Mouse (Mus musculus): ENCODE measurements around the gene Prkar2a. TPM values are rescaled to one million over a fixed set of nuclear protein-coding genes. Genes with fewer than 3 reads are reported as not detected.

Prkar2a gene
- polyA plus RNA-seq, 1 experiment from 2014 or later: 30.1 TPM

- H3K36me3 ChIP-seq (replicated peaks): peaks cover 43% of the 10 kb centered on the region
- WGBS: 94% methylated on average over 15 of the region's 15 CpGs
- H3K4me3 ChIP-seq: no peak overlapping the region
Observed at GRCm38 (mm10) chr9:108680026-108680425, 9.1 kb upstream of the Prkar2a start.

GRCm38 (mm10) chr9:108686475-108686887 lies 2.6 kb upstream of the Prkar2a start:
- DNase-seq (ENCODE audit: extremely low spot score, low spot score): no peak

More at GRCm38 (mm10) chr9:108680026-108680425, 9.1 kb upstream of the Prkar2a start:
- Histone ChIP-seq H3K27me3 (ENCODE audit: poor library complexity, severe bottlenecking) (no peaks in the 10 kb centered on the region), H3K9me3 (no peaks in the 10 kb centered on the region), H3K4me1 (no peaks in the 10 kb centered on the region), H3K27ac (no peak overlapping the region)
- no peak for DNase-seq (ENCODE audit: extremely low spot score, low spot score)

DNA sequence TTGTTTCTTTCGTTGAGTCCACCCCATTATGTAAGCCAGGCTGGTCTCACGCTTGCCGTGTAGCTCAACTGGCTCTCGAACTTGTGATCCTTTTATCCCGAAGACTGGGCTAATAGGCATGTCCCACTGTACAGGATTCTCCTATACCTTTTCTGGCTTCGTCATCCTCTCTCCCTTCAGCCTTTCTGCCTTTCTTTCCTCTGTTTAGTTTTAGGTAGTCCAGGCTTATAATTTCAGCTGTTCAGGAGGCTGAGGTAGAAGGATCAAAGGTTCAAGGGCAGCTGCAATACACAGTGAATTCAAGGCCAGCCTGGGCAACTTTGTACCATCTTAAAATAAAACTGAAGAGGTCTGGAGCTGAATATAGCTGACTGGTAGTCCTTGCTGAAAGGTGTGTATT lies 1.9 kb upstream of the Prkar2a start:
- Histone ChIP-seq H3K27ac (no peak overlapping the region), H3K36me3 (replicated peaks) (peaks cover 20% of the 10 kb centered on the region), H3K27me3 (ENCODE audit: poor library complexity, severe bottlenecking) (peaks cover 26% of the 10 kb centered on the region), H3K4me1 (peaks cover 40% of the 10 kb centered on the region), H3K4me3 (no peak overlapping the region), H3K9me3 (no peaks in the 10 kb centered on the region)
- 91% methylated on average over 6 of the region's 6 CpGs for WGBS
- no peak for DNase-seq (ENCODE audit: extremely low spot score, low spot score)

More at GRCm38 (mm10) chr9:108686475-108686887, 2.6 kb upstream of the Prkar2a start:
- Histone ChIP-seq H3K4me1 (peaks cover 33% of the 10 kb centered on the region), H3K36me3 (replicated peaks) (peaks cover 24% of the 10 kb centered on the region), H3K4me3 (no peak overlapping the region), H3K27me3 (ENCODE audit: poor library complexity, severe bottlenecking) (peaks cover 22% of the 10 kb centered on the region), H3K9me3 (no peaks in the 10 kb centered on the region), H3K27ac (no peak overlapping the region)
- WGBS: 63% methylated on average over 4 of the region's 4 CpGs

DNA sequence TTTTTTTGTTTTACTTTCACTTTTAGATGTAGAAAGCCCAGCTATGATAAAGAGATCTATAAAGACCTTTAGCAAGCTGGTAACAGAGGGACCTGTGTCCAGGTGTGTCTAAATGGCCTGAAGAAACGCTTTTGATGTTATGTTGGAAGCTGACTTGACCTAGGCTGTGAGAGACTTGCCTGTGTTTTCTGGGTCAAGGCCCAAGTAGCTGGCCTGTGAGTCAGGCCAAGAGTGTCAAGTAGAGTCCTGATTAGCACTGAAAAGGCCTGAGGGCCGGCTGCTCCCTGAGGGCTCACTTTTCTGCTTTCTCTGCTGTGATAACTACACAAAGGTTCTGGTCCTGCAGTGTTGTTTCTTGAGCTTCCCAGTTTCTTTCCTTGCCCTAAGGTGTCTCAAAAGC lies 1.4 kb upstream of the Prkar2a start:
- DNase-seq (ENCODE audit: extremely low spot score, low spot score): no peak
- peaks cover 17% of the 10 kb centered on the region for H3K36me3 ChIP-seq (replicated peaks)
- WGBS: 78% methylated on average over 2 of the region's 2 CpGs
- H3K4me1 ChIP-seq: peaks cover 45% of the 10 kb centered on the region
- no peak overlapping the region for H3K27ac ChIP-seq
- H3K9me3 ChIP-seq: no peaks in the 10 kb centered on the region
- H3K27me3 ChIP-seq (ENCODE audit: poor library complexity, severe bottlenecking): peaks cover 28% of the 10 kb centered on the region
- no peak overlapping the region for H3K4me3 ChIP-seq

GRCm38 (mm10) chr9:108688451-108688850 lies 663 bp upstream of the Prkar2a start:
- no peak overlapping the region for H3K4me3 ChIP-seq
- peaks cover 36% of the 10 kb centered on the region for H3K27me3 ChIP-seq (ENCODE audit: poor library complexity, severe bottlenecking)
- peak overlapping the region; percentile 8; the same call in 1 of the 2 replicates for H3K27ac ChIP-seq
- no peak for DNase-seq (ENCODE audit: extremely low spot score, low spot score)
- 82% methylated on average over 9 of the region's 9 CpGs for WGBS
- no peaks in the 10 kb centered on the region for H3K9me3 ChIP-seq
- peaks cover 9% of the 10 kb centered on the region for H3K36me3 ChIP-seq (replicated peaks)
- H3K4me1 ChIP-seq: peaks cover 53% of the 10 kb centered on the region

DNA sequence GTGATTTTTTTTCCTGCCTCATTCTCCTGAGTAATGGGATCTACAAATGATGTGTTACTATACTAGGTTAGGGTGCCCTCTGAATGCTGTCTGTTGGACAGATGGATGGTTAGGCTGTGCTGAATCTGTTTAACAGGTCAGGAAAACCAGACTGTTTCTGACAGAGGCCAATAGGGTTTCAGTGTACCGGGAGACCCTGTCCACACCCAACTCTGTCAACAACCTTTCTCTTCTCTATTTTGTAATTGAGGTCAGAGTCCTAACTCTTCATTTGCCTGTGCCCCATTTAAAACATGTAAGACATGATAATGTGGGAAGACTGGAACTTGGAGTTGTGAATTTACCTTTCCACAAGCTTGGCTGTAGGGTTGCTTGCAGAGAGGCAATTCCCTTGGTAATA lies 879 bp downstream of the Prkar2a start:
- DNase-seq (ENCODE audit: extremely low spot score, low spot score): no peak
- Histone ChIP-seq H3K27ac (no peak overlapping the region), H3K4me1 (peaks cover 60% of the 10 kb centered on the region), H3K4me3 (no peak overlapping the region), H3K36me3 (replicated peaks) (peaks cover 5% of the 10 kb centered on the region), H3K9me3 (no peaks in the 10 kb centered on the region), H3K27me3 (ENCODE audit: poor library complexity, severe bottlenecking) (peaks cover 43% of the 10 kb centered on the region)
- WGBS: 93% methylated on average over 1 of the region's 1 CpGs

DNA sequence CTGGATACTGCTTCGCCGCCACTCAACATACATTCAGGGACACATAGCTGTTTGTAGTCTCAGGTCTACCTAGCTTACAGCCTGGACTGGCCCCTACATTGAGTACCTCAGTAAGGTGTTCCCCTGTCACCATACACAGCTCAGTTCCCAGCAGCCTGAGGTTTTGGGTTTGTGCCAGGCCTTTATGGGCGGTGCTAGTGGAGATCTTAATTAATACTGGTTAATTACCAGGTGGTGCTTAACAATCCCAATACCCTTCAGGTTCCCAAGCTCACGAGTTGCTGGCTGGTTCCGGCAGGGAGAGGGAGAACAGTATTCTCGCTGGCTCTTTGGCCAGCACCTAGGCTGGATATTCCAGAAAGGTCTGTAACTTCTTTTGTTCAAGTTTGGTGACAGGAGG lies 1.8 kb downstream of the Prkar2a start:
- H3K36me3 ChIP-seq (replicated peaks): peaks cover 3% of the 10 kb centered on the region; the same call in 1 of the 2 replicates
- H3K27ac ChIP-seq: no peak overlapping the region
- WGBS: 85% methylated on average over 6 of the region's 6 CpGs
- peaks cover 60% of the 10 kb centered on the region for H3K4me1 ChIP-seq
- H3K27me3 ChIP-seq (ENCODE audit: poor library complexity, severe bottlenecking): peaks cover 43% of the 10 kb centered on the region
- H3K9me3 ChIP-seq: no peaks in the 10 kb centered on the region
- H3K4me3 ChIP-seq: no peak overlapping the region
- no peak for DNase-seq (ENCODE audit: extremely low spot score, low spot score)

GRCm38 (mm10) chr9:108691371-108691770 lies 2.3 kb downstream of the Prkar2a start:
- peaks cover 57% of the 10 kb centered on the region for H3K4me1 ChIP-seq
- no peaks in the 10 kb centered on the region for H3K9me3 ChIP-seq
- peak overlapping the region; percentile 69 for H3K4me3 ChIP-seq
- H3K36me3 ChIP-seq (replicated peaks): peaks cover 3% of the 10 kb centered on the region; the same call in 1 of the 2 replicates
- peak overlapping the region; percentile 87 for H3K27ac ChIP-seq
- 70% methylated on average over 8 of the region's 8 CpGs for WGBS
- DNase-seq (ENCODE audit: extremely low spot score, low spot score): no peak
- peaks cover 43% of the 10 kb centered on the region for H3K27me3 ChIP-seq (ENCODE audit: poor library complexity, severe bottlenecking)

DNA sequence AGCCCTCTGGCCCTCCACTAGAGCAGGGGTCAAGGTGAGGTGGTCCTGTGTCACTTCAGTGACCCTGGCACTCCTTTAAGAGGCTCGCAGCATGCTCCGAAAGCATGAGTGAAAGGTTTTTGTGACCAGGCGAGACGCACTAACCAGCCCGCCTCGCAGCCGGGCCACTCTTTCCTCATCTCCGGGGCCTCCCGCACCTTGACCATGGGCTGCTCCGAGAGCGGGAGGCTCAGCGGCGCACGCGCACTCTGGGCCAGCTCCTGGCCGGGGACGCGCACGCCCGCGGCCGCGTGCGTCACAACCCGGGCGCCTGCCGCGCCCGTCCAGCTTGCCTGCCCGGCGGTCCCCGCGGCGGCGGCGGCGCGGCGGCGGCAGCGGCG lies 2.7 kb downstream of the Prkar2a start:
- H3K36me3 ChIP-seq (replicated peaks): peaks cover 3% of the 10 kb centered on the region; the same call in 1 of the 2 replicates
- peak overlapping the region; percentile 69 for H3K4me3 ChIP-seq
- peaks cover 53% of the 10 kb centered on the region for H3K4me1 ChIP-seq
- WGBS: under 1% methylated on average over 42 of the region's 42 CpGs
- peak overlapping the region; percentile 87 for H3K27ac ChIP-seq
- DNase-seq (ENCODE audit: extremely low spot score, low spot score): peak; percentile 82
- peaks cover 43% of the 10 kb centered on the region for H3K27me3 ChIP-seq (ENCODE audit: poor library complexity, severe bottlenecking)
- no peaks in the 10 kb centered on the region for H3K9me3 ChIP-seq

DNA sequence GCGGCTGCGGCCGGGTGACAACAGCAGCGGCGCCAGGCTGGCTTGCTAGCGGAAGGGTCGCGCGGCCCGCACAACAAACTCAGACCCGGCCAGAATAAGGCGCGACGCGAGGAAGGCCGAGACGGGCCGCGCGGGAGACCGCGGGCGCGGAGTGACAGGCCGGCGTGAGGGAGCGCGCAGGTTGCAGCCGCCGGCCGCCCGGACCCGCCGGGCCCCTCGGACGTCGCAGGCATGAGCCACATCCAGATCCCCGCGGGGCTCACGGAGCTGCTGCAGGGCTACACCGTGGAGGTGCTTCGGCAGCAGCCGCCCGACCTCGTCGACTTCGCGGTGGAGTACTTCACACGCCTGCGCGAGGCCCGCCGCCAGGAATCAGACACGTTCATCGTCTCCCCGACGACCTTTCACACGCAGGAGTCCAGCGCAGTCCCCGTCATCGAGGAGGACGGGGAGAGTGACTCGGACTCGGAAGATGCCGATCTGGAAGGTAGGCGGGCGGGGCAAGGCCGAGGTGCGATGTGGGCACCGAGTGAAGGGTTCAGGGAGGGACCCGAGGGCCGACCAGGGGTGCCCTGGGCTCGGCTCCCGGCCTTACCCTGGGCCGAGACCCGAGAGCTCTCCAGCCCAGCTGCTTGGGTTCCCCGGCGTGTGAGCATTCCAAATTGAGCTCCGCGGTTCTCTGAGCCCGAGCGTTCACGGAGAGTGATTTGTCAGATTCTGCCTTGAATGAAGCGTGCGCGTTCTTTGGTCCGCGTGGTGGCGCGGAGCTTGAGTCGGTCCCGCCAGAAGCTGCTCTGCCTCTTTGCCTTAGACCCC lies 3.3 kb downstream of the Prkar2a start:
- H3K4me3 ChIP-seq: peak overlapping the region; percentile 69
- H3K27ac ChIP-seq: peak overlapping the region; percentile 87
- peaks cover 48% of the 10 kb centered on the region for H3K4me1 ChIP-seq
- peaks cover 3% of the 10 kb centered on the region; the same call in 1 of the 2 replicates for H3K36me3 ChIP-seq (replicated peaks)
- DNase-seq (ENCODE audit: extremely low spot score, low spot score): peak; percentile 66
- under 1% methylated on average over 92 of the region's 92 CpGs for WGBS
- peaks cover 43% of the 10 kb centered on the region for H3K27me3 ChIP-seq (ENCODE audit: poor library complexity, severe bottlenecking)
- H3K9me3 ChIP-seq: no peaks in the 10 kb centered on the region

- Histone ChIP-seq H3K36me3 (replicated peaks) (peaks cover 5% of the 10 kb centered on the region; the same call in 1 of the 2 replicates), H3K27me3 (ENCODE audit: poor library complexity, severe bottlenecking) (peaks cover 37% of the 10 kb centered on the region), H3K4me1 (peaks cover 37% of the 10 kb centered on the region), H3K27ac (no peak overlapping the region), H3K9me3 (no peaks in the 10 kb centered on the region), H3K4me3 (no peak overlapping the region)
- 83% methylated on average over 4 of the region's 4 CpGs for WGBS
- no peak for DNase-seq (ENCODE audit: extremely low spot score, low spot score)
Observed at GRCm38 (mm10) chr9:108693946-108694345, 4.8 kb downstream of the Prkar2a start.

DNA sequence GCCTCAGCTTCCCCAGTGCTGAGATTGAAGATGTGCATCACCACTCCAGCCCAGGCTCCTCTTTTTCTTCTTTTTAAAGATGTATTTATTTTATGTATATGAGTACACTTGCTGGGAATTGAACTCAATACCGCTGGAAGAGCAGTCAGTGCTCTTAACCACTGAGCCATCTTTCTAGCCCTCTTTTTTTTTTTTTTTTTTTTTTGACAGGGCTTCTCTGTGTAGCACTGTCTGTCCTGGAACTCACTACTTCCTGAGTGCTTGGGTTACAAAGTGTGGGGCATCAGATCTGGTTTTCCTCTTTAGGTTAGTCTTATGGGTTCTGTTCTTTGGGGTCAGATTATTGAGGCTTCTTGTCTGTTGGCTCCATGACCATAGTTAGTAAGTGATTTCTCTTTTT lies 5.4 kb downstream of the Prkar2a start:
- DNase-seq (ENCODE audit: extremely low spot score, low spot score): no peak
- no peak overlapping the region for H3K4me3 ChIP-seq
- WGBS: 83% methylated on average over 1 of the region's 1 CpGs
- no peaks in the 10 kb centered on the region for H3K9me3 ChIP-seq
- H3K36me3 ChIP-seq (replicated peaks): peaks cover 5% of the 10 kb centered on the region; the same call in 1 of the 2 replicates
- peaks cover 37% of the 10 kb centered on the region for H3K27me3 ChIP-seq (ENCODE audit: poor library complexity, severe bottlenecking)
- H3K27ac ChIP-seq: no peak overlapping the region
- H3K4me1 ChIP-seq: peaks cover 31% of the 10 kb centered on the region

DNA sequence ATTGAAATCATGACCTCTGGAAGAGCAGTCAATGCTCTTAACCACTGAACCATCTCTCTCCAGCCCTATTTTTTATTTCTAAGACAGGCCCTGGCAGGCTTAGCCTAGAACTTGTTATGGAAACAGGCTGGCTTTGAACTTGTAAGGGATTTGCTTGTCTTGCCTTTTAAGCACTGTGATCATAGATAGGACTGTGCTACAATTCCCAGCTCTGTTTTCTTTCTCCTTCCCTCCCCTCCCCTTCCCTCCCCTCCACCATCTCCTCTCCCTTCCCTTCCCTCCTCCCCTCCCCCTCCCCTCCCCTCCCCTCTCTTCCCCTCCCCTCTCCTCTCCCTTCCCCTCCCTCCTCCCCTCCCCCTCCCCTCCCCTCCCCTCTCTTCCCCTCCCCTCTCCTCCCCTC lies 13.4 kb downstream of the Prkar2a start:
- Histone ChIP-seq H3K27ac (no peak overlapping the region), H3K27me3 (ENCODE audit: poor library complexity, severe bottlenecking) (no peaks in the 10 kb centered on the region), H3K4me1 (peaks cover 16% of the 10 kb centered on the region), H3K4me3 (no peak overlapping the region), H3K36me3 (replicated peaks) (0 out of 2 replicates have a peak, but pooled peaks cover 2% of the 10 kb centered on the region), H3K9me3 (no peaks in the 10 kb centered on the region)
- no peak for DNase-seq (ENCODE audit: extremely low spot score, low spot score)

All from forebrain, embryonic 10.5 days (tissue).